Mouse (Mus musculus) MEL (cell line): ENCODE results near the gene Sdhc.

ENCODE experiments used
- CTCF ChIP-seq, 3 experiments: IDR thresholded peaks in 2 of 3; conservative IDR thresholded peaks in 1 of 3; 2 replicates each; pipeline ENCODE4 v1.5.1; 2011 to 2012; ENCODE audit warnings: low read length in 3 of 3, low read depth in 2 of 3, mild to moderate bottlenecking in 2 of 3, improper control_type of control experiment in 1 of 3, inconsistent platforms in 1 of 3, mixed read lengths in 1 of 3, moderate library complexity in 1 of 3; ENCODE audit not compliant: control insufficient read depth in 1 of 3, insufficient read depth in 1 of 3, poor library complexity in 1 of 3, severe bottlenecking in 1 of 3
- GATA1 ChIP-seq: IDR thresholded peaks from 2 replicates; pipeline ENCODE4 v1.6.1; 2011; ENCODE audit warnings: low read depth, low read length, improper control_type of control experiment
- POLR2A ChIP-seq, 2 experiments: IDR thresholded peaks; 2 replicates each; pipeline ENCODE4 v1.6.1; 2011 to 2012; ENCODE audit warnings: low read length in 2 of 2, mild to moderate bottlenecking in 2 of 2, control low read depth in 1 of 2, improper control_type of control experiment in 1 of 2, low read depth in 1 of 2, moderate library complexity in 1 of 2; ENCODE audit not compliant: control insufficient read depth in 1 of 2, insufficient read depth in 1 of 2, poor library complexity in 1 of 2
- ZKSCAN1 ChIP-seq: IDR thresholded peaks from 2 replicates; pipeline ENCODE4 v1.6.1; 2012; ENCODE audit warnings: low read depth, mild to moderate bottlenecking, inconsistent platforms, low read length, improper control_type of control experiment, moderate library complexity

GRCm38 (mm10) chr1:171195887-171196397 lies 45.5 kb upstream of the Sdhc start, which contains the start of gene Pcp4l1:
- TF ChIP-seq GATA1 (no peak), ZKSCAN1 (no peak), CTCF (IDR thresholded peaks at IDR 0.05 in 2 of 3, conservative IDR thresholded peaks at IDR 0.05 in 1 of 3; ENCODE audit: control insufficient read depth in 1 of 3, insufficient read depth in 1 of 3, low read depth in 2 of 3, low read length in 3 of 3, poor library complexity in 1 of 3, severe bottlenecking in 1 of 3) (no peak), POLR2A (IDR thresholded peaks at IDR 0.05; ENCODE audit: control insufficient read depth in 1 of 2, insufficient read depth in 1 of 2, low read depth in 1 of 2, low read length in 2 of 2, poor library complexity in 1 of 2) (no peak)
